Mouse (Mus musculus) forebrain, embryonic 11.5 days (tissue): ENCODE data around the gene Mical1. TPM values are rescaled to one million over a fixed set of nuclear protein-coding genes. Genes with fewer than 3 reads are reported as not detected.

Experiments
- ATAC-seq: fragments of 200-750 bp; cut with Nextera tagmentation; replicated peaks from 2 replicates; pipeline ENCODE4 v1.8.0; 2017; ENCODE audit warnings: moderate TSS enrichment; ENCODE audit not compliant: low FRiP score
- DNase-seq: peaks from one replicate; pipeline ENCODE4 v3.0.0-alpha.2; 2017; ENCODE audit warnings: low spot score
- H3K27ac ChIP-seq: fragments of 300-500 bp; sonication (generic); 2 replicates; pipeline ENCODE4 v1.5.1; 2014; ENCODE audit warnings: low read depth, low read length
- H3K27me3 ChIP-seq: fragments of 300-500 bp; sonication (generic); 2 replicates; pipeline ENCODE4 v1.6.1; 2014; ENCODE audit warnings: mild to moderate bottlenecking, low read length, mixed read lengths; ENCODE audit not compliant: control insufficient read depth, insufficient read depth
- H3K36me3 ChIP-seq: fragments of 300-500 bp; sonication (generic); 2 replicates; pipeline ENCODE4 v1.6.1; 2014; ENCODE audit warnings: mild to moderate bottlenecking, low read length, moderate library complexity, mixed read lengths; ENCODE audit not compliant: control insufficient read depth, insufficient read depth
- H3K4me1 ChIP-seq: fragments of 300-500 bp; sonication (generic); replicated peaks from 2 replicates; pipeline ENCODE4 v1.6.1; 2014; ENCODE audit warnings: low read length, mixed read lengths; ENCODE audit not compliant: control insufficient read depth, insufficient read depth
- H3K4me2 ChIP-seq: fragments of 300-500 bp; sonication (generic); 2 replicates; pipeline ENCODE4 v1.6.1; 2014; ENCODE audit warnings: low read depth, mild to moderate bottlenecking, low read length, moderate library complexity, mixed read lengths; ENCODE audit not compliant: severe bottlenecking
- H3K4me3 ChIP-seq: fragments of 300-500 bp; sonication (generic); 2 replicates; pipeline ENCODE4 v1.5.1; 2014; ENCODE audit warnings: low read depth, low read length
- H3K9ac ChIP-seq: fragments of 300-500 bp; sonication (generic); 2 replicates; pipeline ENCODE4 v1.6.1; 2014; ENCODE audit warnings: low read length
- H3K9me3 ChIP-seq: fragments of 300-500 bp; sonication (generic); 2 replicates; pipeline ENCODE4 v1.6.1; 2016; ENCODE audit warnings: low read length, mixed read lengths; ENCODE audit not compliant: control insufficient read depth
- WGBS: fragments of 180-500 bp; shearing (Covaris S2); extraction: QIAGEN DNeasy Blood & Tissue Kit; methylation state at CpG from one replicate; pipeline ENCODE4 v1.1.7; 2014; 5-methylcytosine and 5-hydroxymethylcytosine counted together
- polyA plus RNA-seq: library from polyadenylated mRNA; unstranded; fragments of >200 nt; fragmentation: Nextera tagmentation; extraction: Ambion mirVana; gene quantifications from 2 replicates; pipeline ENCODE4 v1.2.1, GENCODE M21; 2014

Gene Mical1
- polyA plus RNA-seq, 1 experiment from 2014 or later = 50.9 TPM

GRCm38 (mm10) chr10:41451656-41452055 lies 24.5 kb upstream of the Mical1 start:
- no peak overlapping the region for H3K9ac ChIP-seq
- ATAC-seq = no peak
- WGBS = 91% methylated on average over 9 of the region's 9 CpGs
- no peaks in the 10 kb centered on the region for H3K9me3 ChIP-seq
- H3K36me3 ChIP-seq = no peaks in the 10 kb centered on the region; the same call in 1 of the 2 replicates
- no peak for DNase-seq
- H3K4me1 ChIP-seq = no peaks in the 10 kb centered on the region; the same call in 1 of the 2 replicates
- no peak overlapping the region for H3K27ac ChIP-seq
- H3K27me3 ChIP-seq = no peaks in the 10 kb centered on the region
- H3K4me2 ChIP-seq = no peak overlapping the region
- no peak overlapping the region for H3K4me3 ChIP-seq

GRCm38 (mm10) chr10:41452791-41453190 lies 23.3 kb upstream of the Mical1 start:
- H3K36me3 ChIP-seq = no peaks in the 10 kb centered on the region; the same call in 1 of the 2 replicates
- no peak for ATAC-seq
- DNase-seq = no peak
- WGBS = 93% methylated on average over 3 of the region's 3 CpGs
- no peak overlapping the region for H3K9ac ChIP-seq
- H3K4me1 ChIP-seq = no peaks in the 10 kb centered on the region; the same call in 1 of the 2 replicates
- no peak overlapping the region for H3K27ac ChIP-seq
- no peak overlapping the region for H3K4me2 ChIP-seq
- no peaks in the 10 kb centered on the region for H3K9me3 ChIP-seq
- no peaks in the 10 kb centered on the region for H3K27me3 ChIP-seq
- no peak overlapping the region for H3K4me3 ChIP-seq

- no peak overlapping the region for H3K4me3 ChIP-seq
- no peaks in the 10 kb centered on the region for H3K9me3 ChIP-seq
- no peak overlapping the region for H3K9ac ChIP-seq
- no peaks in the 10 kb centered on the region for H3K27me3 ChIP-seq
- 0 out of 2 replicates have a peak, but pooled peaks cover 3% of the 10 kb centered on the region for H3K4me1 ChIP-seq
- H3K4me2 ChIP-seq = no peak overlapping the region
- ATAC-seq (no peak), DNase-seq (no peak)
- H3K27ac ChIP-seq = no peak overlapping the region; the same call in 1 of the 2 replicates
- 69% methylated on average over 4 of the region's 4 CpGs for WGBS
- H3K36me3 ChIP-seq = no peaks in the 10 kb centered on the region; the same call in 1 of the 2 replicates
Observed at GRCm38 (mm10) chr10:41459990-41460389, 16.1 kb upstream of the Mical1 start.

- Histone ChIP-seq H3K4me3 (no peak overlapping the region), H3K27ac (no peak overlapping the region; the same call in 1 of the 2 replicates), H3K9me3 (no peaks in the 10 kb centered on the region), H3K9ac (no peak overlapping the region), H3K4me1 (0 out of 2 replicates have a peak, but pooled peaks cover 3% of the 10 kb centered on the region), H3K4me2 (no peak overlapping the region), H3K27me3 (no peaks in the 10 kb centered on the region), H3K36me3 (no peaks in the 10 kb centered on the region; the same call in 1 of the 2 replicates)
- WGBS = 30% methylated on average over 2 of the region's 2 CpGs
- ATAC-seq (no peak), DNase-seq (no peak)
Observed at GRCm38 (mm10) chr10:41460501-41460900, 15.6 kb upstream of the Mical1 start.

- ATAC-seq (no peak), DNase-seq (no peak)
- no peaks in the 10 kb centered on the region for H3K27me3 ChIP-seq
- no peaks in the 10 kb centered on the region; the same call in 1 of the 2 replicates for H3K36me3 ChIP-seq
- no peak overlapping the region for H3K9ac ChIP-seq
- 87% methylated on average over 3 of the region's 3 CpGs for WGBS
- no peaks in the 10 kb centered on the region for H3K9me3 ChIP-seq
- H3K4me3 ChIP-seq = no peak overlapping the region
- no peak overlapping the region for H3K4me2 ChIP-seq
- 0 out of 2 replicates have a peak, but pooled peaks cover 3% of the 10 kb centered on the region for H3K4me1 ChIP-seq
- H3K27ac ChIP-seq = no peak overlapping the region
Observed at GRCm38 (mm10) chr10:41461057-41461722, 14.9 kb upstream of the Mical1 start.

- Histone ChIP-seq H3K4me3 (no peak overlapping the region), H3K9ac (no peak overlapping the region), H3K4me1 (0 out of 2 replicates have a peak, but pooled peaks cover 3% of the 10 kb centered on the region), H3K27me3 (no peaks in the 10 kb centered on the region), H3K36me3 (no peaks in the 10 kb centered on the region; the same call in 1 of the 2 replicates), H3K4me2 (no peak overlapping the region), H3K9me3 (no peaks in the 10 kb centered on the region), H3K27ac (no peak overlapping the region)
- no peak for ATAC-seq
- no peak for DNase-seq
- WGBS = 51% methylated on average over 15 of the region's 15 CpGs
Observed at GRCm38 (mm10) chr10:41464401-41464955, 11.6 kb upstream of the Mical1 start.

GRCm38 (mm10) chr10:41467325-41467724 lies 8.8 kb upstream of the Mical1 start:
- Histone ChIP-seq H3K9ac (no peak overlapping the region), H3K4me2 (no peak overlapping the region), H3K4me1 (no peaks in the 10 kb centered on the region), H3K27ac (no peak overlapping the region), H3K27me3 (no peaks in the 10 kb centered on the region), H3K9me3 (no peaks in the 10 kb centered on the region), H3K36me3 (no peaks in the 10 kb centered on the region), H3K4me3 (no peak overlapping the region)
- WGBS = 36% methylated on average over 6 of the region's 6 CpGs
- DNase-seq (no peak), ATAC-seq (no peak)

GRCm38 (mm10) chr10:41470693-41471092 lies 5.4 kb upstream of the Mical1 start:
- ATAC-seq (no peak), DNase-seq (no peak)
- Histone ChIP-seq H3K9me3 (no peaks in the 10 kb centered on the region), H3K27me3 (no peaks in the 10 kb centered on the region), H3K4me3 (no peak overlapping the region), H3K4me2 (no peak overlapping the region), H3K27ac (no peak overlapping the region), H3K36me3 (no peaks in the 10 kb centered on the region), H3K4me1 (0 out of 2 replicates have a peak, but pooled peaks cover 2% of the 10 kb centered on the region), H3K9ac (no peak overlapping the region)
- WGBS = 85% methylated on average over 3 of the region's 3 CpGs
